Mouse (Mus musculus) olfactory bulb, adult 2 months (tissue): Measurements from ENCODE around the gene Slc16a10. TPM values are rescaled to one million over a fixed set of nuclear protein-coding genes. Genes with fewer than 3 reads are reported as not detected.

ENCODE experiments used
- H3K27ac ChIP-seq: fragments of 200-500 bp; 2 replicates; pipeline ENCODE4 v1.5.1; 2012; ENCODE audit warnings: low read depth, low read length; ENCODE audit not compliant: insufficient read depth
- H3K4me1 ChIP-seq: fragments of 200-500 bp; 2 replicates; pipeline ENCODE4 v1.6.1; 2012; ENCODE audit warnings: low read length; ENCODE audit not compliant: control insufficient read depth, insufficient read depth
- H3K4me3 ChIP-seq: fragments of 200-500 bp; 2 replicates; pipeline ENCODE4 v1.5.1; 2012; ENCODE audit warnings: mild to moderate bottlenecking, low read depth, low read length, moderate library complexity; ENCODE audit not compliant: insufficient read depth
- CTCF ChIP-seq: fragments of 200-500 bp; IDR thresholded peaks from 2 replicates; pipeline ENCODE4 v1.5.1; 2012; ENCODE audit warnings: low read depth, mild to moderate bottlenecking, low read length, moderate library complexity; ENCODE audit not compliant: insufficient read depth
- POLR2A ChIP-seq: fragments of 200-500 bp; IDR thresholded peaks from 2 replicates; pipeline ENCODE4 v1.6.1; 2012; ENCODE audit warnings: mild to moderate bottlenecking, low read depth, low read length, moderate library complexity; ENCODE audit not compliant: insufficient read depth
- WGBS: fragments of 180-500 bp; shearing (Covaris S2); methylation state at CpG from one replicate; pipeline ENCODE4 v1.1.7; 2018; 5-methylcytosine and 5-hydroxymethylcytosine counted together
- polyA plus RNA-seq: library from polyadenylated mRNA; stranded (reverse); fragments of >200 nt; gene quantifications from 2 replicates; pipeline ENCODE4 v1.2.4, GENCODE M21; 2012; ENCODE audit warnings: low replicate concordance; ENCODE audit not compliant: missing spikeins, insufficient read depth, insufficient read length

Gene Slc16a10
- polyA plus RNA-seq, 1 experiment = not detected

DNA sequence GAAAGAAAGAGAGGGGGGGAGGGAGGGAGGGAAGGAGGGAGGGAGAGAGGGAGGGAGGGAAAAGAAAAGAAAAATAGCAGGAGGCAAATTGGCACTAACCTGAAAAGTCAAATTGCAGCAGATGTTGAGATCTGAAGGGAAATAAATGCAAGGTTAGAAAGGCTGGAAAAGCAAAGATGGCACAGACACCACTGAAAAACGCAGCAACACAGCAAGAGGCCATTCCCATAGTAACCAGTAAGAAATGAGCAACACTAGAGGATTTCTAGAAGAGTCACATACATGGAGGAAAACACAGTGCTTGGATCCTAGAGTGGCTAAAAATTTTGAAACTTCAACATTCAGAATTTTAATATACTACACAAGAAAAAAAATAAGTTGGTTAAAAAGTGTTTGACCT, 74.5 kb downstream of the Slc16a10 start:
- TF ChIP-seq CTCF (no peak), POLR2A (no peak)
- WGBS = 9% methylated on average over 1 of the region's 1 CpGs
- Histone ChIP-seq H3K4me3 (no peak overlapping the region), H3K4me1 (peaks cover 3% of the 10 kb centered on the region; the same call in 1 of the 2 replicates), H3K27ac (no peak overlapping the region)

GRCm38 (mm10) chr10:40067071-40067470, 75.0 kb downstream of the Slc16a10 start:
- no peak overlapping the region for H3K4me3 ChIP-seq
- H3K4me1 ChIP-seq = peaks cover 3% of the 10 kb centered on the region; the same call in 1 of the 2 replicates
- no peak overlapping the region for H3K27ac ChIP-seq
- TF ChIP-seq POLR2A (no peak), CTCF (no peak)
- 25% methylated on average over 1 of the region's 1 CpGs for WGBS

GRCm38 (mm10) chr10:40065357-40065756, 76.7 kb downstream of the Slc16a10 start:
- TF ChIP-seq POLR2A = no peak
- TF ChIP-seq CTCF = no peak
- Histone ChIP-seq H3K4me1 (peaks cover 3% of the 10 kb centered on the region; the same call in 1 of the 2 replicates), H3K27ac (no peak overlapping the region), H3K4me3 (no peak overlapping the region)
- WGBS = 77% methylated on average over 3 of the region's 3 CpGs

GRCm38 (mm10) chr10:40063291-40063890, 78.7 kb downstream of the Slc16a10 start:
- H3K4me1 ChIP-seq = peaks cover 4% of the 10 kb centered on the region
- no peak overlapping the region for H3K4me3 ChIP-seq
- H3K27ac ChIP-seq = no peak overlapping the region
- TF ChIP-seq POLR2A (no peak), CTCF (no peak)
- 71% methylated on average over 5 of the region's 5 CpGs for WGBS

DNA sequence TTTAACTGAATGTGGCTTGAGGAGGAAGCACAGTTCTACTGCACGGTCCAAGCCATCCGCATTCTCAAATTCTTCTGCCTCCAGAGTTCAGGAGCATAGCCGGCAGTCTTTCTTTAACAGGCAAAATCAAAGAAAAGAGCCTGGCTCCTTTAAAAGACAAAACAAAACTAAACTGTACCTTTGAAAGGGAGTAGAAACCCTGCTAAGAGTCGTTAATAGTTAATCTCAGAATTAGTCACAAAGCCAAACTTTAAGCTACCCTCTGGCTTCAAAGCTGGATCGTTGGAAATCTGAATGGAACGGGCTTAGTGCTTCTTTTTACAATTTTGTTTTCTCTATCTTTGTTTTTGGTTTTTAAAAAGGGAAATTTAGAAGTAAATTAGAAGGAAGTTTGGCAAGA, 79.2 kb downstream of the Slc16a10 start:
- H3K4me1 ChIP-seq = peaks cover 3% of the 10 kb centered on the region; the same call in 1 of the 2 replicates
- TF ChIP-seq CTCF (no peak), POLR2A (no peak)
- WGBS = 67% methylated on average over 6 of the region's 6 CpGs

DNA sequence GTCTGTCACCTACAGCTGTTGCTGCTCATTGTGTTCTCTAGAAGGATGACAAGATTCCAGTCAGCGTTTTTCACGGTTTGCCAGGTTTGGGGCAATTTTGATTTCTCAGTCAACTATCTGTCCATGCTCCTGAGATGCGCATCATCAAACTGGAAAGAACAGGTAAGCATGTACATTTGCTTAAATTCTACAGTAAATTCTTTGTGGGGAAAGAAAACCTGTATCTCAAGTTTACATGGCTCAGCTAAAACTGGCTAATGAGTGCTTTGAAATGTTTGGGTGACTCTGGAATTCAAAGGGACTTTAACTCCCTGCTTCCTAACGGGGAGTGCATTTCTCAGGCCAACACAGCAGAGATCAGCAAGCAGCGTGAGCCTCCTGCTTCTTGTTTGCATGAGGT, 80.1 kb downstream of the Slc16a10 start:
- TF ChIP-seq POLR2A (no peak), CTCF (no peak)
- H3K27ac ChIP-seq = no peak overlapping the region
- no peak overlapping the region for H3K4me3 ChIP-seq
- WGBS = 93% methylated on average over 5 of the region's 5 CpGs
- peaks cover 3% of the 10 kb centered on the region; the same call in 1 of the 2 replicates for H3K4me1 ChIP-seq

More for the DNA sequence above, 79.2 kb downstream of the Slc16a10 start:
- Histone ChIP-seq H3K4me3 (no peak overlapping the region), H3K27ac (no peak overlapping the region)

DNA sequence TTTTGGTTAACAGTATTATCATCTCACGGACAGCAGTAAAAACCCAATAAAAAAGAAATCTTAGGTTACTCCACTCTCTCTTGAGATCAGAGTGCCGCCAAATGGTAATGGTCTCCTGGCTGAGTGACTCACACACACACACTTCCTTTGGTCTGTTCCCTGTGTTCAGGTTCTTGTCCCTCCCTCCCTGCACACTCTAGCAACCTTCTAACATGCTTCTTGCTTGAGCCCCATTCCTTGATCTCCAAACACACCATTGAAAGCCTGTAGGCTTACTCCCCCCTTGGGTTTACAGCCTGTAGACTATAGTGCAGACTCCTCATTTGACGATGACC, 83.3 kb downstream of the Slc16a10 start:
- 89% methylated on average over 3 of the region's 3 CpGs for WGBS
- no peak overlapping the region for H3K4me3 ChIP-seq
- no peak for TF ChIP-seq POLR2A
- no peak for TF ChIP-seq CTCF

DNA sequence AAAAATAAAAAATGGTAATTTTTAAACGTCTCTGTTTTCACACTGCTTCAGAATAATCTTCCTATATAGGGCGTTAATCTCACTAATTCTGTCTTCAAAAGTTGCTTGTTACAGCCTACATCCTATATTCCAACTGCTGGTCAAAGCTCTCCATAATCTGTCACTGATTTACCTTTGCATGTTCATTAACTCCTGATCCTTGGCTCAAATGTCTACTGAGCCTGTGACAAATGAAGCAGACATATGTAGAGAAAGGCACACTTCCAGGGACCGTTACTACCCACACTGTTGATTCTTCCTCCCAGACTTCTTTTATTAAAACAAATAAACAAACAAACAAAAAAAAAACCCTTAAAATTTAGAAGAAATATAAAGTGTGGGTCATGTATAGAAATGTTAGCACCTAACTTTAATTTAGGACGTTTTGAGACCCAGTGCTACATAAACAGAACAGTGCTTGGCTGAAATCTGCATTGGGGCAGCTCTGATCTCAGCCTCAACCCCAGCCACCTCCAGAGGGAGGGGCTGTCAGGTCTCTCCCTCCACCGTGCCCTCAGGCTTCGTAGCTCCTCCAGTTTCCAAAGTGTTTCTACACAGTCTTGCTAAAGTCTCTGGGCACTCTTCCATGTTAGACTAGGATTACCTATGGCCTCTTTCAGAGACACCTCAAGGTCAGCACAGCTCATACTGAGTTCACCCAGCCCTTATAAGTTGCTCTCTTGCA, 83.8 kb downstream of the Slc16a10 start:
- Histone ChIP-seq H3K27ac (no peak overlapping the region), H3K4me1 (peaks cover 5% of the 10 kb centered on the region; the same call in 1 of the 2 replicates), H3K4me3 (no peak overlapping the region)
- no peak for TF ChIP-seq CTCF
- TF ChIP-seq POLR2A = no peak
- WGBS = 75% methylated on average over 6 of the region's 6 CpGs

More for the DNA sequence above, 83.3 kb downstream of the Slc16a10 start:
- H3K27ac ChIP-seq = no peak overlapping the region
- H3K4me1 ChIP-seq = peaks cover 3% of the 10 kb centered on the region; the same call in 1 of the 2 replicates

- Histone ChIP-seq H3K4me3 (no peak overlapping the region), H3K27ac (no peak overlapping the region), H3K4me1 (peaks cover 5% of the 10 kb centered on the region; the same call in 1 of the 2 replicates)
- TF ChIP-seq CTCF = no peak
- TF ChIP-seq POLR2A = no peak
- whole genome bisulfite sequencing = 70% methylated on average over 2 of the region's 2 CpGs
Observed at GRCm38 (mm10) chr10:40057615-40058014, 84.4 kb downstream of the Slc16a10 start.
